Mouse (Mus musculus): Measurements from ENCODE around the gene Dhx30. TPM values are rescaled to one million over a fixed set of nuclear protein-coding genes. Genes with fewer than 3 reads are reported as not detected.

The Dhx30 gene
- 21.2 and 24.1 TPM in 2 replicates for polyA plus RNA-seq (2012; rRNA removed)

DNA sequence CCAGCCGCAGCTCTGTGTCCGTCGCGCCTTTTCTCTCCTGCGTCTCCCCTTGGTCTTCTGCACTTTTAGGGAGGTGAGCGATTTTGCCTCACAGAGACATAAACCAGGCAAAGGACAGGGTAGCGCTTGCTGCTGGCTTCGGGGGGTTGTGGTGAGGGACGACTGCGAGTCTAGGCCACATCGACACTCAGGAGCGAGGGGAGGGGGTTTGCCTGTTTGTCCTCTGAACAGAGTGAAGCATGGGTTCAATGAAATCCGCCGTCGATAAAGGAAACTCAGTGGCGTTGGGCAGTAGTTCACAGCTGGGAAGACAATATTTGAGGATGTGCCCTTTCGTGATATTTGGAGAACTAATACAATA lies at the start of gene Dhx30:
TSS of gene Dhx30 (minus strand) at position 52 of the 361 bp plus-strand sequence.

DNA sequence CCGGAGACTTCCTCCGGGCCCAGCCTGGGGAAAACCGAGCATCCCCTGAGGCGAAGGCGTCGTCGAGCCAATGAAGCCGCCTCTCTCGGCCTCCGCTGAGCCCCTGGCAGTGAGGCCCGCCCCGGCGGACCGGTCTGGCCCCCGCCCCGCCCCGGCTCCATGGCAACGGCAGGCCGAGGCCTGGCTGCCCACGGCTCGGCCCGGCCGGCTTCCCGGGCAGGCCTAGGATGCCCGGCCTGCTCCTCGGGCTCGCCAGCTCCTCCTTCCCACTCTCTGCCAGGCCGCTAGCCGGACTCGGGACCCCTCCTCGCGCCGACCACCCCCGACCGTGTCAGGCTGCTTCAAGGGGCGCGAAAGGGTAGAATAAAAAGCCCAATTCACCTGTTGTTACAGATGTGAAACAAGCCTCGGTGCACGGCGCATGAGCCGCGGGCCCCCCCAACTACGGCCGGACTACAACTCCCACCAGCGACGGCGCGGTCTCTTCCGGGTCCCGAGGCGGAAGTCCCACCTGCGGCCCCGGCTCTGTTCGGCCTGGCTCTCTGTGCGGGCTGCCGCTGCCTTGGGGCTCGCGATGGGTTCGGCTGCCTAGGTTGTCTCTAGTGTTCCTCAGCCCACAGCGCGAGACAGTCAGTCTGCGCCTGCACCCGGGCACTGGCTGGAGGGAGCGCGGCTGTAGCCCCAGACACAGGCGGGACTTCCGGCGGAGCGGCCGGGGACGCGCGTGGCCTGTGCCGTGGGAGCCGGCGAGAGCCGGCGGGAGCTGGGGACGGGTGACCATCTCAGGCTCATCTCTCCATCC lies 452 bp downstream of the Dhx30 start, which contains the start of gene Smarcc1:
TSS of gene Smarcc1 (plus strand) at position 732 of the 802 bp plus-strand sequence.

Other genes with a start within 250 kb of the Dhx30 start
- 11.2 and 12.5 TPM in 2 replicates for gene Cdc25a, start 242.3 kb downstream of the Dhx30 start, polyA plus RNA-seq (2012; rRNA removed)
- 10.7 and 13.2 TPM in 2 replicates for gene Map4, start 186.4 kb downstream of the Dhx30 start, polyA plus RNA-seq (2012; rRNA removed)
- 14.9 and 15.6 TPM in 2 replicates for gene Smarcc1, start 122 bp downstream of the Dhx30 start, polyA plus RNA-seq (2012; rRNA removed)
- gene Cspg5, start 126.0 kb upstream of the Dhx30 start, polyA plus RNA-seq (2012; rRNA removed) = 0.20 and 0.23 TPM in 2 replicates
- gene Elp6, start 187.3 kb upstream of the Dhx30 start, polyA plus RNA-seq (2012; rRNA removed) = 7.8 and 8.1 TPM in 2 replicates
- 7.0 and 10.0 TPM in 2 replicates for gene Scap, start 215.5 kb upstream of the Dhx30 start, polyA plus RNA-seq (2012; rRNA removed)